Mouse (Mus musculus): ENCODE results near the gene Cox15. TPM values are rescaled to one million over a fixed set of nuclear protein-coding genes. Genes with fewer than 3 reads are reported as not detected.

The Cox15 gene
- 10 to 100 TPM; 10.4 to 15.0 TPM for total RNA-seq (2023)

GRCm38 (mm10) chr19:43752489-43753225 lies at the start of gene Cox15, which contains the start of gene Cutc:
Gene Cox15 (minus strand): TSS chr19:43753000.
Gene Cutc (plus strand): TSS chr19:43752996.

GRCm38 (mm10) chr19:43781980-43782379 lies 29.2 kb upstream of the Cox15 start, which contains the start of gene Abcc2:
Gene Abcc2 (plus strand): TSS chr19:43782192.

DNA sequence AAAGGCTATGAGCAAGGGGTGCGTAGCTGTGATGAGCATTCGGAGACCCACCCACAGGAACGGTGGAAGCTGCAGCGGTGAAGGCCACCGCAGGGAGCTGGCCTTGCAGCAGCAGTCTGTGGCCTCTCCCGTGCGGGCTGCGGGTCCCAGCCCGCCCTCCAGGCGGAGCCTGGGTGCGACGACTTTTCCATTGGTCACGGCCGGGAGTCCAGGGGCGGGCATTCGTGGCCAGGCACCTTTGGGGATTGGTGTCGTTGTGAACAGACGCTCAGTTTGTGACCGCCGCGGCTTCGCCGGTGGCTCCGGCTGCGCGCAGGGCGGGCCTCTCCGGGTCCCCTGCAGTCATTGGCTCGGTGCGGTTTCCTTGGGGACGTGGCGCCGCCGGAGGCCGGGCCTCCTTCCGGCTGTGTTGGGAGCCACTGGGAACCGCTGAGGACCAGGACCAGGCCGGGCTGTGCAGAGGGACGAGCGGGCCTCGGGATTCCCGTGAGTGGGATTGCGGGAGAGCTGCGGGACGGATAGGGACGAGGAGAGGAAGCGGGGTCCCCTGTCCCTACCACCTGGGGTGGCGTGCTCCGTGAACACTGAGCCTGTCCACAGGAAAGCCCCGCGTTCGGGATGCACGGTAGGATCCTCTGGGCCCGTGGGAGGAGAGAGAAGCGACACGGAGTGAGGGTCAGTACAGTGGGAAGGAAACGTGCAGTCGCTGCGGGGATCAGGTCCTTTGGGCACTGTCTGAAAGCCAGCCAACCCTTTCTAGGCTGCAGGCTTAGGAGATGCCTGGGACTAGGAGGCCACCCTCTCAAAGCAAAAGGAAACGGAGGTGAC lies 63.2 kb downstream of the Cox15 start, which contains the start of gene Entpd7:
Entpd7 (plus strand) TSS at position 254 of the 828 bp plus-strand sequence.

Other genes starting within 250 kb of the Cox15 start
- gene Got1, start 228.4 kb downstream of the Cox15 start, total RNA-seq (2023) = 10 to 100 TPM; 49.9 to 61.1 TPM
- not detected for gene Nkx2-3, start 140.7 kb downstream of the Cox15 start, total RNA-seq (2023)
- gene Slc25a28, start 78.1 kb downstream of the Cox15 start, total RNA-seq (2023) = 10 to 100 TPM; 44.5 to 51.4 TPM
- 10 to 100 TPM; 10.6 to 12.7 TPM for gene Entpd7, start 63.3 kb downstream of the Cox15 start, total RNA-seq (2023)
- 1 to 10 TPM; 9.0 to 9.4 TPM for gene Cutc, start within 50 bp of the Cox15 start, total RNA-seq (2023)
- not detected for gene Abcc2, start 29.2 kb upstream of the Cox15 start, total RNA-seq (2023)
- gene Dnmbp, start 187.2 kb upstream of the Cox15 start, total RNA-seq (2023) = 10 to 100 TPM; 10.2 to 11.1 TPM
- gene Cpn1, start 233.6 kb upstream of the Cox15 start, total RNA-seq (2023) = not detected